Mouse (Mus musculus) lung, adult 2 months (tissue): ENCODE measurements around the gene Slc17a5. TPM values are rescaled to one million over a fixed set of nuclear protein-coding genes. Genes with fewer than 3 reads are reported as not detected.
"Not testable (repeated sequence)": the region's sequence is repeated elsewhere in the genome, so short reads cannot be mapped to it uniquely, and the experiment has no call there.

Source experiments
- DNase-seq: peaks from one replicate; pipeline ENCODE4 v3.0.0; 2022
- H3K4me1 ChIP-seq: fragments of 200-500 bp; 2 replicates; pipeline ENCODE4 v1.6.1; 2011; ENCODE audit warnings: low read length; ENCODE audit not compliant: control insufficient read depth, insufficient read depth
- H3K4me3 ChIP-seq: fragments of 200-500 bp; replicated peaks from 2 replicates; pipeline ENCODE3; 2011; ENCODE audit warnings: low read depth, mild to moderate bottlenecking, control low read depth, low read length; ENCODE audit errors: extremely low read depth
- CTCF ChIP-seq: fragments of 200-500 bp; IDR thresholded peaks from 2 replicates; pipeline ENCODE4 v1.5.1; 2011; ENCODE audit warnings: mild to moderate bottlenecking, low read length, control low read depth; ENCODE audit not compliant: insufficient read depth
- POLR2A ChIP-seq: fragments of 200-500 bp; IDR thresholded peaks from 2 replicates; pipeline ENCODE4 v1.6.1; 2011; ENCODE audit warnings: low read depth, mild to moderate bottlenecking, control low read depth, low read length, borderline replicate concordance; ENCODE audit errors: extremely low read depth
- WGBS: fragments of 180-500 bp; shearing (Covaris S2); methylation state at CpG from one replicate; pipeline ENCODE4 v1.1.7; 2018; 5-methylcytosine and 5-hydroxymethylcytosine counted together
- polyA plus RNA-seq: library from polyadenylated mRNA; depleted of rRNA; stranded (reverse); fragments of >200 nt; gene quantifications from 2 replicates; pipeline ENCODE4 v1.2.3, GENCODE M21; 2012; rRNA removed

Slc17a5 gene
- polyA plus RNA-seq, 1 experiment: 12.4 TPM

- 56% methylated on average over 3 of the region's 3 CpGs for WGBS
- H3K4me1 ChIP-seq: peaks cover 3% of the 10 kb centered on the region; the same call in 1 of the 2 replicates
- H3K4me3 ChIP-seq: no peak overlapping the region
- no peak for TF ChIP-seq POLR2A
- DNase-seq: no peak
These were observed 96.7 kb downstream of the Slc17a5 start for GRCm38 (mm10) chr9:78491169-78491568.

- TF ChIP-seq POLR2A: peak; percentile 67; the same call in 1 of the 2 replicates
- no peak for TF ChIP-seq CTCF
- Histone ChIP-seq H3K4me3 (peak within 1 kb of the TSS; percentile 72), H3K4me1 (peaks cover 3% of the 10 kb centered on the region; the same call in 1 of the 2 replicates)
- DNase-seq: peak; percentile 68
- 0% methylated on average over 19 of the region's 20 CpGs for WGBS
These were observed 98.9 kb downstream of the Slc17a5 start, which contains the start of gene Eef1a1 for GRCm38 (mm10) chr9:78488890-78489420. Gene Eef1a1 (minus strand): TSS chr9:78489151.

- H3K4me1 ChIP-seq, DNase-seq, H3K4me3 ChIP-seq: not testable (repeated sequence)
- 94% methylated on average over 5 of the region's 5 CpGs for WGBS
These were observed 99.8 kb downstream of the Slc17a5 start for GRCm38 (mm10) chr9:78488021-78488420.

Other genes with a start within 250 kb of the Slc17a5 start
- gene Gsta2, start 232.3 kb downstream of the Slc17a5 start, polyA plus RNA-seq: 1.9 and 5.0 TPM in 2 replicates
- 0.22 TPM in 1 of 2 replicates, not detected in the other for gene Dppa5a, start 219.9 kb downstream of the Slc17a5 start, polyA plus RNA-seq
- gene Ooep, start 209.3 kb downstream of the Slc17a5 start, polyA plus RNA-seq: 0.28 and 0.37 TPM in 2 replicates
- 0.05 and 0.06 TPM in 2 replicates for gene Ddx43, start 192.3 kb downstream of the Slc17a5 start, polyA plus RNA-seq
- gene Cgas, start 144.8 kb downstream of the Slc17a5 start, polyA plus RNA-seq: 0.83 and 0.98 TPM in 2 replicates
- 9.9 and 10.3 TPM in 2 replicates for gene Mto1, start 139.8 kb downstream of the Slc17a5 start, polyA plus RNA-seq
- gene Gm17324, start 139.3 kb downstream of the Slc17a5 start, polyA plus RNA-seq: 0.17 TPM in 1 of 2 replicates, not detected in the other
- gene Eef1a1, start 98.9 kb downstream of the Slc17a5 start, polyA plus RNA-seq: 2,131 and 3,172 TPM in 2 replicates
- 0.42 and 1.6 TPM in 2 replicates for gene Cd109, start 27.5 kb upstream of the Slc17a5 start, polyA plus RNA-seq